Mouse (Mus musculus) liver, adult 2 months (tissue): ENCODE data around the gene B4galt5. TPM values are rescaled to one million over a fixed set of nuclear protein-coding genes. Genes with fewer than 3 reads are reported as not detected.
A peak's percentile ranks its signal among the peaks of the same experiment; 100 is the strongest.

Experiments used
- DNase-seq: peaks from one replicate; pipeline ENCODE4 v3.0.0-alpha.2; 2011; ENCODE audit warnings: low read depth, low spot score; ENCODE audit errors: extremely low read depth
- H3K27ac ChIP-seq: fragments of 200-500 bp; replicated peaks from 2 replicates; pipeline ENCODE4 v1.5.1; 2012; ENCODE audit warnings: low read depth, mild to moderate bottlenecking, control low read depth, inconsistent platforms, low read length; ENCODE audit not compliant: insufficient read depth
- H3K27me3 ChIP-seq: fragments of 200-500 bp; 2 replicates; pipeline ENCODE4 v1.6.1; 2012; ENCODE audit warnings: mild to moderate bottlenecking, moderate library complexity, low read length, inconsistent platforms; ENCODE audit not compliant: control insufficient read depth, insufficient read depth
- H3K36me3 ChIP-seq: fragments of 200-500 bp; 2 replicates; pipeline ENCODE4 v1.6.1; 2012; ENCODE audit warnings: low read length, inconsistent platforms; ENCODE audit not compliant: control insufficient read depth, insufficient read depth
- H3K4me1 ChIP-seq: fragments of 200-500 bp; 2 replicates; pipeline ENCODE4 v1.6.1; 2011; ENCODE audit warnings: low read length; ENCODE audit not compliant: control insufficient read depth, insufficient read depth
- H3K4me3 ChIP-seq: fragments of 200-500 bp; 2 replicates; pipeline ENCODE4 v1.5.1; 2011; ENCODE audit warnings: low read depth, mild to moderate bottlenecking, control low read depth, low read length, moderate library complexity; ENCODE audit not compliant: insufficient read depth
- H3K79me2 ChIP-seq: fragments of 200-500 bp; 2 replicates; pipeline ENCODE4 v1.6.1; 2012; ENCODE audit warnings: inconsistent platforms, mild to moderate bottlenecking, low read length, moderate library complexity; ENCODE audit not compliant: control insufficient read depth, insufficient read depth
- H3K9ac ChIP-seq: fragments of 200-500 bp; 2 replicates; pipeline ENCODE4 v1.6.1; 2012; ENCODE audit warnings: low read depth, mild to moderate bottlenecking, control low read depth, inconsistent platforms, low read length
- CTCF ChIP-seq: fragments of 200-500 bp; IDR thresholded peaks from 2 replicates; pipeline ENCODE4 v1.5.1; 2011; ENCODE audit warnings: low read depth, low read length, control low read depth
- POLR2A ChIP-seq: fragments of 200-500 bp; IDR thresholded peaks from 2 replicates; pipeline ENCODE4 v1.6.1; 2011; ENCODE audit warnings: low read length, control low read depth; ENCODE audit not compliant: insufficient read depth; ENCODE audit errors: extremely low read depth
- WGBS: fragments of 180-500 bp; shearing (Covaris S2); methylation state at CpG from one replicate; pipeline ENCODE4 v1.1.7; 2018; 5-methylcytosine and 5-hydroxymethylcytosine counted together
- polyA plus RNA-seq: library from polyadenylated mRNA; depleted of rRNA; stranded (reverse); fragments of >200 nt; gene quantifications from 2 replicates; pipeline ENCODE4 v1.2.3, GENCODE M21; 2012
- total RNA-seq: library from RNA; depleted of rRNA; stranded (reverse); fragments of >200 nt; gene quantifications from 2 replicates; pipeline ENCODE4 v1.2.3, GENCODE M21; 2014

Gene B4galt5
- total and polyA plus RNA-seq, 2 experiments = 8.1 to 15.7 TPM

DNA sequence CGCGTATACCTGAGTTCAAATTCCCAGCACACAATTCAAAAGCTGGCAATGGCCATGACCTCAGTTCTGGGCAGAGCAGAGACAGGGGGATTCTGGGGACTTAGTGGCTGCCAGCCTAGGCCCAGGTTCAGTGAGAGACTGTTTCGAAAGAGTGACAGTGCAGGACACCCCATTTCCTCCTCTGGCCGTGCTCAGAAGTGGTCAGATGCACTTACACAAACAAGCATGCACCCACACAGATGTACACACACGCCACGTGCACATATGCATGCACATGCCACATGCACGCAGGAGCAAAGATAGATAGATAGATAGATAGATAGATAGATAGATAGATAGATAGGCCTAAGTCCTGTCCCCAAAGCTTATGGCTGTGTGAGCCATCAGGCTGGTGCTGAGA, 33.4 kb upstream of the B4galt5 start:
- no peak for DNase-seq
- Histone ChIP-seq H3K4me3 (no peak overlapping the region), H3K9ac (no peak overlapping the region), H3K4me1 (peaks cover 12% of the 10 kb centered on the region), H3K27ac (no peak overlapping the region), H3K79me2 (no peaks in the 10 kb centered on the region), H3K27me3 (no peaks in the 10 kb centered on the region), H3K36me3 (no peaks in the 10 kb centered on the region)
- TF ChIP-seq POLR2A (no peak), CTCF (no peak)
- 89% methylated on average over 7 of the region's 7 CpGs for WGBS

DNA sequence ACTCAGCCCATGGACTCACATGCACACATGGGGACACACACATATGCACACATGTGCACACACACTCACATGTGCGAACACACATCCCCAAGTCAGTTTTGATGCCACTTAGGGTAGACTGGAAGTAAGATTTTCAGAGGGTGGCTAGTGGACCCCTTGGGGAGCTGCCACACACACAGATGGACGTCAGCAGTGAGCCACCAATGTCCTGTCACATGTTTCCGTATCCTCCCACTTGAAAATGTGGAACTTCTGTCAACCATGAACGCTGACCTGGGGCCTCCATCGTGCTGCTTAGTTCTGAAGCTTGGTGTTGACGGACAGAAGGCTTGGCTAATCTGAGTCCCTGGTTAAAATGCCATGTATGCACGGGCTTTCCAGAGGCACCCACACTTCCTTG, 32.6 kb upstream of the B4galt5 start:
- 89% methylated on average over 7 of the region's 7 CpGs for WGBS
- DNase-seq = no peak
- no peak for TF ChIP-seq POLR2A
- no peak for TF ChIP-seq CTCF
- no peaks in the 10 kb centered on the region for H3K27me3 ChIP-seq
- H3K4me3 ChIP-seq = no peak overlapping the region
- no peaks in the 10 kb centered on the region for H3K79me2 ChIP-seq
- no peaks in the 10 kb centered on the region for H3K36me3 ChIP-seq
- peaks cover 12% of the 10 kb centered on the region for H3K4me1 ChIP-seq
- no peak overlapping the region for H3K9ac ChIP-seq
- no peak overlapping the region for H3K27ac ChIP-seq

DNA sequence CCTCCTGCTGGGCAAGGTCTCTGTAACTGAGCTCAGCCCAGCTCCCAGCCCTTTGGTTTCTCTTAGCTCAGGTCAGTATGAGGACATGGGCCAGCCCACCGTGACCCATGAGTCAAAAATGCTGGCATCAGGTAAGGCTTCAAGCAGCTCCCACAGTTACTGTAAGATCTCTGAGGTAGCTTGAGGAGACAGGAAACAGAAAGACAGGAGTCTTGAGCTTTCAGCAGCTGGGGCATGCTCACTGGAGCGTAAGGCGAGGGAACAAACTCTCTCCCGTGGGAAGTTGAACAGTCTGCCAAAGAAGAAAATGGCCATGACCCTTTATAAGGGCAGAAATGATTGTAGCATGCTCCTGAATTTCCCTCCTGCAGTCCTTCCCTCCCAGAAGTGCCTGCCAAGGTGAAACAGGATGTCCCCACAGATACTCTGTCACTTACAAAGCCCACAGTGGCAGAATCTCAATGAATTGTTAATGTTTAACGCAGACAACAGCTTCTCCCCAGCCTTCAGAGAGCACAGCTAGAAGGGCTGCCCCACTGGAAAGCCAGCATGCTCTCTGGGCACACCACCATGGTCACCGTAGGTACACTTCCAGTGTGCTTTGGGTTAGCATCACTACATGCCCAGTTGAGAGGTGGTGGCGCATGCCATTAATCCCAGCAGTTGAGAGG, 31.8 kb upstream of the B4galt5 start:
- 19% methylated on average over 7 of the region's 7 CpGs for WGBS
- TF ChIP-seq POLR2A (no peak), CTCF (no peak)
- Histone ChIP-seq H3K4me1 (peaks cover 12% of the 10 kb centered on the region), H3K27me3 (no peaks in the 10 kb centered on the region), H3K79me2 (no peaks in the 10 kb centered on the region), H3K27ac (peak overlapping the region; percentile 27), H3K36me3 (no peaks in the 10 kb centered on the region), H3K9ac (no peak overlapping the region), H3K4me3 (no peak overlapping the region)
- peak; percentile 89 for DNase-seq

DNA sequence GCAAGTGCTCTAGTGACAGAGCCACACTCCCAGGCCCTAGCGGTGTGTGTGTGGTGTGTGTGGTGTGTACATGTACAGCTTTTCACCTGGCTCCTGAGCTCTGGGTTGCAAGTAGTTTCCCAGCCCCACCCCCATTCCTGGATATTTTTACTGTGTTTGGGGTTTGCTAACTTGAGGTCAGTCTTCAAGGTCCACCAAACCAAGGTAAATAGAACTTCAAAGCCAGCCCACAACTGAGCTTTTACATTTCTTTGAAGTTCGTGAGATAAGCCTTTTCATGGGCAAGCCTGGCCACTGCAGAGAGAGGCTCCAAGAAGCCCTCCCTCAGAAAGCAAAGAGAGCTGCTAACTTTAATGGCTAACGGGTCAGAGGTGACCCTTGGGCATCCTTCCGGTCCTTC, 30.0 kb upstream of the B4galt5 start:
- TF ChIP-seq CTCF = no peak
- TF ChIP-seq POLR2A = no peak
- no peak for DNase-seq
- Histone ChIP-seq H3K36me3 (no peaks in the 10 kb centered on the region), H3K27ac (no peak overlapping the region), H3K27me3 (no peaks in the 10 kb centered on the region), H3K79me2 (no peaks in the 10 kb centered on the region), H3K4me1 (peaks cover 12% of the 10 kb centered on the region), H3K4me3 (no peak overlapping the region), H3K9ac (no peak overlapping the region)
- 86% methylated on average over 4 of the region's 4 CpGs for WGBS

DNA sequence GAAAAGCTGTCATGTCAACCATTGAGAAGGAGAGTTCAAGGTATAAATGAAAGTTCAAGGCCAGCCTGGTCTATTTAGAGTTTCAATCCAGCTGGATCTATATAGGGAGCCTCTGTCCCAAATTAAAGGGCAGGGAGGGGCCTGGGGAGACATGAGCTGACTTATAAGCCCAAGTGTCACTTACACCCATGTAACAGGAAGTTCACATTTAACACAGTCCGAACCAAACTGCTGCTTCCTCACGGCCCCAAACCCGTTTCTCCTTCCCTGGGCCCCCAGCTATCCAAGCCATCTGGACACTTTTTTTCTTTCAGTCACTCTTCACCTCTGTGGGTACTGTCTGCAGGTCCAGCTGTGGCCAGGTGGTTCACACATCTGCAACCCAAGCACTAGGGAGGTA, 28.7 kb upstream of the B4galt5 start:
- Histone ChIP-seq H3K36me3 (no peaks in the 10 kb centered on the region), H3K27me3 (no peaks in the 10 kb centered on the region), H3K4me1 (peaks cover 12% of the 10 kb centered on the region), H3K9ac (no peak overlapping the region), H3K4me3 (no peak overlapping the region), H3K27ac (no peak overlapping the region), H3K79me2 (no peaks in the 10 kb centered on the region)
- TF ChIP-seq CTCF (no peak), POLR2A (no peak)
- no peak for DNase-seq
- 75% methylated on average over 3 of the region's 3 CpGs for WGBS

DNA sequence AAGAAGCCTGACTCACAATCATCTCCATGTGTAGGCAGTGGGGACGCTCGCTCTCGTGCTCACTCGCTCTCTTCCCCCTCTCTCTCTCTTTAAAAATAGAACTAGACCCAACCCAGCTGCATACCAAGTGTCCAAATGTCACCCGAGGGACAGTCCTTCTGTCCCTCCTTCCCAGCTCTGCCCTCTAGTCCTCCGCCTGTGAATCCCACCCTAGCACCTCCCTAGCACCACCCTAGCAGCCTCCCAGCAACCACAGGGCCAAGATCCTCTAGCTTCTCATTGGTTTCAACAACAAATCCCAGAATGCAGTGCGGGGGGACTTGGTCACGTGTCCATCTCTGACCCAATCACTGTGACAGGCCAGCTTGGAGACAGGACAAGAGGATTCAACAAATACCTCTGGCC, 27.2 kb upstream of the B4galt5 start:
- Histone ChIP-seq H3K4me1 (peaks cover 10% of the 10 kb centered on the region), H3K9ac (no peak overlapping the region), H3K27ac (no peak overlapping the region), H3K36me3 (no peaks in the 10 kb centered on the region), H3K4me3 (no peak overlapping the region), H3K79me2 (no peaks in the 10 kb centered on the region), H3K27me3 (no peaks in the 10 kb centered on the region)
- no peak for DNase-seq
- no peak for TF ChIP-seq POLR2A
- TF ChIP-seq CTCF = no peak
- 89% methylated on average over 8 of the region's 8 CpGs for WGBS
